Mouse (Mus musculus): Measurements from ENCODE around the gene Nos3. TPM values are rescaled to one million over a fixed set of nuclear protein-coding genes. Genes with fewer than 3 reads are reported as not detected.

Nos3 gene
- polyA plus RNA-seq, 2 experiments = 1.3 to 1.5 TPM

DNA sequence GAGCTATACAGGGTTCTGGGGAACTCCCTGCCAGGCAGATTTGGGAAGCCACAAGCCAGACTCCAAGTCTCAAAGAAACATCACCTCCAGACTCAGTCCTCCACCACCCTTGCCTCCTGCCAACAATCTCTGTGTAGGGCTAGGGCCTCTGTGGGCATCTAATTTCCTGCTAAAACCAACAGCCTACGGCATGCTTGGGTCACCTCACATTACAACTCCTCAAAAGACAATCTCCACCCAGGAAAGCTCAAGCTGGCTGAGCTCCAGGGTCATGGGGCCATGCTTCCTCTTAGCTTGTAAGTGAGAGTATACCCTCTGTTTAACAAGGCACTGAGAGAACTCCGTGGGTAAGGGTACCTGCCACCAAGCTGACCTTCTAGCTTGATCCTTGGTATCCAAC is 26.8 kb upstream of the Nos3 start:
- no peaks in the 10 kb centered on the region; a peak in 1 of 4 replicates for H3K4me1 ChIP-seq (replicated peaks; ENCODE audit: control insufficient read depth in 2 of 2, insufficient read depth in 2 of 2, low read length in 1 of 2)
- H3K9ac ChIP-seq (replicated peaks) = no peak overlapping the region
- WGBS (ENCODE audit: insufficient replicate concordance) = 23% methylated on average over 2 of the region's 2 CpGs
- H3K9me3 ChIP-seq (ENCODE audit: control insufficient read depth, low read length) = no peaks in the 10 kb centered on the region
- no peak overlapping the region for H3K27ac ChIP-seq
- no peaks in the 10 kb centered on the region for H3K27me3 ChIP-seq (ENCODE audit: control insufficient read depth, insufficient read depth, low read length)
- H3K4me2 ChIP-seq (ENCODE audit: low read depth) = no peak overlapping the region
- DNase-seq (ENCODE audit: low read depth in 3 of 3, low spot score in 3 of 3) (no peak), ATAC-seq (ENCODE audit: insufficient read depth) (no peak)
- no peaks in the 10 kb centered on the region for H3K36me3 ChIP-seq (replicated peaks; ENCODE audit: control insufficient read depth, insufficient read depth, low read depth)
- no peak overlapping the region for H3K4me3 ChIP-seq (ENCODE audit: insufficient read depth in 1 of 2, low read depth in 2 of 2, low read length in 2 of 2)
- TF ChIP-seq EP300 (IDR thresholded peaks at IDR 0.05; ENCODE audit: low read depth) = no peak
- no peak for TF ChIP-seq CTCF (IDR thresholded peaks at IDR 0.05; ENCODE audit: low read depth)

DNA sequence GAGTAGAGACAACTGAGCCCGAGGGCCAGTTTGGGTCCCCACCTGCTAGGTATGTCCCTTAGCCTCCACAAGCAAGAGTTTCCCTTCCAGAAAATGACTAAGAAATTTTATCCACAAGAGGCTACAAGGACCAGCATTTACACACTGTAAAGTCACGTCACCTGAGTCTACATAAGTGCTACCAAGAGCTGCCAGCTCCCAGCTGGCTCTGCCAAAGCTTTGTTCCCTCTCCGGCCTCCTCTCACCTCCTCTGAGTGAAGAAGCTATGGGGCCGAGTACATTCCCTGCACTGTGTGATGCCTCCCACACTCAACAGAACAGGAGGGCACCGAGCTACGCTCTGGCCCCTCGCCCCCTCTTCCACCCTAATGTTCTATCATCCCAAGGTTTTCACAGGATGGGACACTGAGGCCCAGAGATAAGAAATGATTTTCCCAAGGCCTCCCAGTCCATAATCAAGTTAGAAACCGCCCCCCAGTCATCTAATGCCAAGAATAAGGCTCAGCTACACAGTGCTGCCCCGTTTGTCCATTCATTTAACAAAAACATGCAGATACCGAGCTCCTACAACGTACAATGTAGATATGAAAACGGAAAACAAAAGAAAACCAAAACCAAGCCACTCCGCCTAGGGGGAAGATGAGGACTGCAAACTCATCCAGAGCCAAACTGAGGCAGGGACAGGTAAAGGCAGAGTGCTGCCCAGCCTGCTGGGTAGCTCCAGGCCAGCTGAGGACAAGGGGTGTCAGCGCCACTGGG is 22.2 kb upstream of the Nos3 start:
- Histone ChIP-seq H3K9ac (replicated peaks) (no peak overlapping the region), H3K36me3 (replicated peaks; ENCODE audit: control insufficient read depth, insufficient read depth, low read depth) (no peaks in the 10 kb centered on the region)

DNA sequence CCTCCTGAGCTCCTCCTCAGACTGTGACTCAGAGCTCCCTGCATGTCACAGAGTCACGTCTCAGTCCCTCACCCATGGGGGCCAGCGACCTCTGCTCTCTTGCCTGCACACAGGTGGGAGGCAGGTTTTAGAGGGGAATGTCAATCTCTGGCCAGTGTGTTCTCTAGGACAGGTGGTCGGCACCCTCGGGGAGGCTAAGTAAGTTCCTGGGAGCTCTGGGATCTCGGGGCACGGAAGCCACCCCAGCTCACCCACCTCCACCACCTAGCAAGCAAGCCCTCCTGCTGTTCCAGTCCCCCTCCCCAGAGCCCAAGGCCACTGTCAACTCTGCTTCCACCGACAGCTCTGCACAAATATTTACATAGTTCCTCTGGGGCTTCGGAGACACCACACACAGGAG is 21.6 kb upstream of the Nos3 start:
- ATAC-seq (ENCODE audit: insufficient read depth) = no peak
- Histone ChIP-seq H3K4me1 (replicated peaks; ENCODE audit: control insufficient read depth in 2 of 2, insufficient read depth in 2 of 2, low read length in 1 of 2) (peaks cover 5 to 20% of the 10 kb centered on the region in 2 experiments; a peak in 3 of 4 replicates), H3K27ac (no peak overlapping the region), H3K36me3 (replicated peaks; ENCODE audit: control insufficient read depth, insufficient read depth, low read depth) (no peaks in the 10 kb centered on the region), H3K27me3 (ENCODE audit: control insufficient read depth, insufficient read depth, low read length) (peaks cover under 1% of the 10 kb centered on the region), H3K9ac (replicated peaks) (no peak overlapping the region), H3K9me3 (ENCODE audit: control insufficient read depth, low read length) (no peaks in the 10 kb centered on the region), H3K4me3 (ENCODE audit: insufficient read depth in 1 of 2, low read depth in 2 of 2, low read length in 2 of 2) (no peak overlapping the region), H3K4me2 (ENCODE audit: low read depth) (no peak overlapping the region)
- TF ChIP-seq EP300 (IDR thresholded peaks at IDR 0.05; ENCODE audit: low read depth) = no peak
- no peak for TF ChIP-seq CTCF (IDR thresholded peaks at IDR 0.05; ENCODE audit: low read depth)
- DNase-seq (ENCODE audit: low read depth in 3 of 3, low spot score in 3 of 3) = no peak
- 57% methylated on average over 8 of the region's 8 CpGs for WGBS (ENCODE audit: insufficient replicate concordance)

More for the DNA sequence above, 22.2 kb upstream of the Nos3 start:
- 61% methylated on average over 14 of the region's 14 CpGs for WGBS (ENCODE audit: insufficient replicate concordance)
- ATAC-seq (ENCODE audit: insufficient read depth) = no peak
- no peak overlapping the region for H3K4me3 ChIP-seq (ENCODE audit: insufficient read depth in 1 of 2, low read depth in 2 of 2, low read length in 2 of 2)
- H3K4me1 ChIP-seq (replicated peaks; ENCODE audit: control insufficient read depth in 2 of 2, insufficient read depth in 2 of 2, low read length in 1 of 2) = peaks cover 5 to 20% of the 10 kb centered on the region in 2 experiments; a peak in 3 of 4 replicates
- H3K27ac ChIP-seq = no peak overlapping the region
- no peak for DNase-seq (ENCODE audit: low read depth in 3 of 3, low spot score in 3 of 3)
- H3K27me3 ChIP-seq (ENCODE audit: control insufficient read depth, insufficient read depth, low read length) = no peaks in the 10 kb centered on the region
- no peaks in the 10 kb centered on the region for H3K9me3 ChIP-seq (ENCODE audit: control insufficient read depth, low read length)
- H3K4me2 ChIP-seq (ENCODE audit: low read depth) = no peak overlapping the region
- TF ChIP-seq EP300 (IDR thresholded peaks at IDR 0.05; ENCODE audit: low read depth) (no peak), CTCF (IDR thresholded peaks at IDR 0.05; ENCODE audit: low read depth) (no peak)

DNA sequence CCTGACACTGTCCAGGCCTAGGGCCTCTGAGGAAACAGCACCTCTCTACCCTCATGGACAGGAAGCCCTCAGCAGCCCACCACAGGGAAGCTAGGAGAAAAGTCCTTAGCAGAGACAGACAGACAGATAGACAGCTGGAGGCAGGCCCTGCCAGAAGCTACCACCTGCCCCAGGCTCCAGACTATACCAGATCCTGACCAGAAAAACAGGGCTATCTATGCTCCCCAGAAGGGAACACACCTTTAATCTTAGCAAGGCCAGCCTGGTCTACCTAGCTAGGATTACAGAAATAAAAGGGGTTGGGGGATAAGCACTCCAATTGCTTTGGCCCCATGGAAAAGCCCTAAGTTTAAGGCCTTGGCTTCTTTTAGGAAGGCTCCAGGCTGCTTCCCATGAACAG is 21.2 kb upstream of the Nos3 start:
- Histone ChIP-seq H3K9ac (replicated peaks) (no peak overlapping the region), H3K9me3 (ENCODE audit: control insufficient read depth, low read length) (no peaks in the 10 kb centered on the region), H3K4me2 (ENCODE audit: low read depth) (no peak overlapping the region), H3K36me3 (replicated peaks; ENCODE audit: control insufficient read depth, insufficient read depth, low read depth) (no peaks in the 10 kb centered on the region), H3K27me3 (ENCODE audit: control insufficient read depth, insufficient read depth, low read length) (peaks cover 3% of the 10 kb centered on the region), H3K4me1 (replicated peaks; ENCODE audit: control insufficient read depth in 2 of 2, insufficient read depth in 2 of 2, low read length in 1 of 2) (peaks cover 5 to 20% of the 10 kb centered on the region in 2 experiments; a peak in 3 of 4 replicates), H3K4me3 (ENCODE audit: insufficient read depth in 1 of 2, low read depth in 2 of 2, low read length in 2 of 2) (no peak overlapping the region), H3K27ac (no peak overlapping the region)
- DNase-seq (ENCODE audit: low read depth in 3 of 3, low spot score in 3 of 3) = no peak
- TF ChIP-seq CTCF (IDR thresholded peaks at IDR 0.05; ENCODE audit: low read depth) = no peak
- TF ChIP-seq EP300 (IDR thresholded peaks at IDR 0.05; ENCODE audit: low read depth) = no peak
- 0 out of 2 replicates have a peak, but pooled peaks have one; percentile 7 for ATAC-seq (ENCODE audit: insufficient read depth)

DNA sequence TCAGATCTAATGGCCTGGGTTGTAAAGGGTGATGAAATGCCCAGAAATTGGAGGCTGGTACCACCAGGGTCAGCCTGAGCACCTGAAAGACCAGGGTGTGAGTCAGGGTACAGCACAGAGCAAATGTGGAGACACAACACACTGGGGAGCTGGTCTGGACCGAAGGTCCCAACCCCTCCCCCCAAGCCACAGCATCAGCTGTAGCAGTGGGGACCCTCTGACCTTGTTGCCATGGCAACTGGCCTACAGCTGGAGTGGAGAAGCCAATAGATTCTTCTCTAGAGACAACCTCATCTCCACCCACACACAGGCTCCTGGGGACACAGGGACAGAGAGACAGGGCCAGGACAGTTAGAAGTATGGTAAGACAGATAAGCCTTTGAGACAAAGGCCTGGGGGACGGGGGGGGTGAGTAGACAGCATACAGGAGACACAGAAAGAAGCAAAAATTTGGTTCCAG is 20.6 kb upstream of the Nos3 start:
- TF ChIP-seq EP300 (IDR thresholded peaks at IDR 0.05; ENCODE audit: low read depth) (0 out of 2 replicates have a peak, but pooled peaks have one; percentile 19), CTCF (IDR thresholded peaks at IDR 0.05; ENCODE audit: low read depth) (no peak)
- 8% methylated on average over 2 of the region's 2 CpGs for WGBS (ENCODE audit: insufficient replicate concordance)
- Histone ChIP-seq H3K27ac (no peak overlapping the region), H3K9ac (replicated peaks) (no peak overlapping the region), H3K27me3 (ENCODE audit: control insufficient read depth, insufficient read depth, low read length) (peaks cover 9% of the 10 kb centered on the region), H3K4me2 (ENCODE audit: low read depth) (no peak overlapping the region), H3K4me3 (ENCODE audit: insufficient read depth in 1 of 2, low read depth in 2 of 2, low read length in 2 of 2) (no peak overlapping the region), H3K4me1 (replicated peaks; ENCODE audit: control insufficient read depth in 2 of 2, insufficient read depth in 2 of 2, low read length in 1 of 2) (peaks cover 5 to 20% of the 10 kb centered on the region in 2 experiments; a peak in 3 of 4 replicates), H3K9me3 (ENCODE audit: control insufficient read depth, low read length) (no peaks in the 10 kb centered on the region), H3K36me3 (replicated peaks; ENCODE audit: control insufficient read depth, insufficient read depth, low read depth) (no peaks in the 10 kb centered on the region)
- ATAC-seq (ENCODE audit: insufficient read depth) (peak; percentile 51), DNase-seq (ENCODE audit: low read depth in 3 of 3, low spot score in 3 of 3) (peak in 2 of 3 experiments; percentile 9 to 11)
